Mouse (Mus musculus) testis, adult 2 months (tissue): ENCODE results near the gene Gp1bb.

Experiments used
- CTCF ChIP-seq: fragments of 200-500 bp; IDR thresholded peaks from 2 replicates; pipeline ENCODE4 v1.5.1; 2012; ENCODE audit warnings: low read depth, mild to moderate bottlenecking, inconsistent platforms, low read length, moderate library complexity; ENCODE audit not compliant: control insufficient read depth, insufficient read depth, insufficient replicate concordance
- POLR2A ChIP-seq: fragments of 200-500 bp; IDR thresholded peaks from 2 replicates; pipeline ENCODE4 v1.6.1; 2012; ENCODE audit warnings: low read depth, mild to moderate bottlenecking, inconsistent platforms, low read length, moderate library complexity; ENCODE audit not compliant: control insufficient read depth

DNA sequence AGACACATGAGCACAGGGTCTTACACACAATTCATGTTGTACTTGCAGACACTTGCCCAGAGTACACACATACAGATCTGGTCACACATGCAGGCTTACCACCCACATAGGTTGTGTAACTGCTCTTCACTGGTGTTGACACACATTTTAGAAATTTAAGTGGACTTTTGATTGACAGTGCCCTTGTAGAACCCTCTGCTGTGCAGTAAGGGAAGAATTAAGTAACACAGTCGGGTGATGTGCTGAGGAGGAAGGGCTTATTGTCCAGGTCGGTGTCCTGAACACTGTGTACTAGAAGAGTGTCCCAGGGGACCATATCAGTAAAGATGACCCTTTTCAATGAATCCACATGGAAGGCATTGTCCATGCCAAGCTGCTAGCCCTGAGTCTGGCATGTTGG lies 28.3 kb downstream of the Gp1bb start:
- TF ChIP-seq CTCF (no peak), POLR2A (no peak)
